Mouse (Mus musculus): ENCODE measurements around the gene Cyp46a1. TPM values are rescaled to one million over a fixed set of nuclear protein-coding genes. Genes with fewer than 3 reads are reported as not detected.

Gene Cyp46a1
- total RNA-seq, 4 experiments from 2014 or later, result 0.33 to 1.00 (median 0.66) TPM

- no peak for DNase-seq (ENCODE audit: low spot score)
Measured at GRCm38 (mm10) chr12:108311741-108312290, 22.4 kb upstream of the Cyp46a1 start.

- DNase-seq (ENCODE audit: low spot score), result no peak
Measured at GRCm38 (mm10) chr12:108312432-108312851, 21.7 kb upstream of the Cyp46a1 start.

DNA sequence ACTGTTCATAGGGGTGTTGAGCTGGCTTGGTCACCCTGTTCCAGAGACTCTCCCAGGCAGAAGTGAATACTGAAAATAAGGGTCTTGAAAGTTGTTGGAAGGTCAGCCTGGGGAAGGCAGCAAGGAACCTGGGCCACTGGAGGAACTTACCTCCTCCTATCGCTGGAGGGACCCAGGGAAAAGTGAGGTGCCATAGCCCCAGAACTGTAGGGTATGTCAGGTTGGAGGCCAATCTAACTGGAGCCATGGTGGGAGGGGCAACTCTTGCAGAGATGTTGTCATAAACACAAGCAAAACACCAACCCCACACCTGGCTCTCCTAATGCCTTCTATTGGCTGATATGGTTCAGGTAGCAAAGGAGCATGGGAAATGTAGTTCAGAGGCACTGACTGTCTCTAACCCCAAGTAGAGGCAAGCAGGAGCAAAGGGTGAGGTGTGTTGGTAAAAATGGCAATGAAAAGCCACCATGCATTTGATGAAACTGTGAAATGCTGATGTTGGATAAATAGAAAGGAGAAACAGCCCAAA lies 20.9 kb upstream of the Cyp46a1 start:
- DNase-seq (ENCODE audit: low spot score), result no peak

- DNase-seq (ENCODE audit: low spot score), result no peak
Measured at GRCm38 (mm10) chr12:108315818-108316217, 18.4 kb upstream of the Cyp46a1 start.

DNA sequence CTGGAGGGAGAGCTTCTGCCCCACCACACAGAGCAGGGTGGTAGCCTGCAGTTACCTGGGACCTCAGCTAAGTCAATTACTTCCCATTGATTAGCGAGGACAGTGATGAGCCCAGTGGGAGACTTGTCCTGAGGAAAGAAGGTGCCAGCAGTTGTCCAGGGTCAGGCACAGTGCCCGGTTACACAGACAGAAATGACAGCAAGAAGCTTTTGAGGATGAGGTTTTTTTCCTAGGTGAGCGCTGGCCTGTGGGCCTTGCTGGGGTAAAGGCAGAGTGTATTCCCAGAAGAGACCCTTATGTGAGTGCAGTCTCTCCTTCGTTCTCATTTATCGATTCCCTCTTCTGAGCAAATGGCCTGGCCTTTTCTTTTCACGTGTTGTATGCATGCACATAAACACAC lies 17.5 kb upstream of the Cyp46a1 start:
- no peak for DNase-seq (ENCODE audit: low spot score)

GRCm38 (mm10) chr12:108317201-108317738 lies 16.9 kb upstream of the Cyp46a1 start:
- no peak for DNase-seq (ENCODE audit: low spot score)

DNA sequence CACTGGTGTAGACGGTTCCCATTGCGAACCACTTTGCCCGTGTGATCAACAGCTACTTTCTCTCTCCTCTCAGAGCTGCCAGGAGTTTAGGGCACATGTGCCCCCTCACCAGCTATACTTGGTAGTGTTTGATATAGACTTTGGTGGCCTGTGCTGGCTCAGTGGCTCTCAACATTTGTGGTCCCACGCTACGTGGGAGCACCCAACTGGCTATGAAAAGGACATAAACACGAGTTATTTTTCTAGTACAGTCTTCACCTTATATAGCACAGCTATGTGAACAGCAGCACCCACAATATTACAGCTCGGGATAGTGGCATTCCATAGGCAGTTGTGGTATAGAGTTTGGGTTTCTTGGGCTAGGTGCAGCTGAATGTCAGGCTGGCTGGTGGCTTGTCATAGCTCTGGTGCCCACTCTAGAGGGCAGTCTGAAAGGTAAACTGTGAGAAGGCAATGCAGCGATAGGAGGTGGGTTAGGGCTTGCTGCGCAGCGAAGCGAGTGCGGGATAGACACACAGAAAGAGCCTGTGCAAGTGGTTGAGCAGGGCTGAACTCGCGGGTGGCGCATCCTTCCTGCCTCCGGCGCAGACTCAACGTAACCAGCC lies 16.3 kb upstream of the Cyp46a1 start:
- no peak for DNase-seq (ENCODE audit: low spot score)

DNA sequence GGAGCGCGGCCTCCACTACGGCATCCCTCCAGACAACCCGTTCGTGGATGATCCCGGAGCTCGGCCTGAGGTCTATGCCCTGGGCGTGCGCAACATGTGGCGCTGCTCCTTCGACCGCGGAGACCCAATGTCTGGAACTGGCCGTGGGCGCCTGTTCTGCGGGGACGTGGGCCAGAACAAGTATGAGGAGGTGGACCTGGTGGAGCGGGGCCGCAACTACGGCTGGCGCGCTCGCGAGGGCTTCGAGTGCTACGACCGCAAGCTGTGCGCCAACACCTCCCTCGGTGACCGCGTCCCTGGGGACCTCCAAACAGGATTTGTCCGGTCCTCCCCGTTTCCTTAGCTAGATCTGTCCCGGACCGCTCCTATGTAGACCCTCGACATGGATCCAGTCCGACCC lies 15.7 kb upstream of the Cyp46a1 start:
- no peak for DNase-seq (ENCODE audit: low spot score)

GRCm38 (mm10) chr12:108320096-108320495 lies 14.1 kb upstream of the Cyp46a1 start:
- no peak for DNase-seq (ENCODE audit: low spot score)

GRCm38 (mm10) chr12:108326401-108326800 lies 7.8 kb upstream of the Cyp46a1 start:
- DNase-seq (ENCODE audit: low spot score), result no peak

DNA sequence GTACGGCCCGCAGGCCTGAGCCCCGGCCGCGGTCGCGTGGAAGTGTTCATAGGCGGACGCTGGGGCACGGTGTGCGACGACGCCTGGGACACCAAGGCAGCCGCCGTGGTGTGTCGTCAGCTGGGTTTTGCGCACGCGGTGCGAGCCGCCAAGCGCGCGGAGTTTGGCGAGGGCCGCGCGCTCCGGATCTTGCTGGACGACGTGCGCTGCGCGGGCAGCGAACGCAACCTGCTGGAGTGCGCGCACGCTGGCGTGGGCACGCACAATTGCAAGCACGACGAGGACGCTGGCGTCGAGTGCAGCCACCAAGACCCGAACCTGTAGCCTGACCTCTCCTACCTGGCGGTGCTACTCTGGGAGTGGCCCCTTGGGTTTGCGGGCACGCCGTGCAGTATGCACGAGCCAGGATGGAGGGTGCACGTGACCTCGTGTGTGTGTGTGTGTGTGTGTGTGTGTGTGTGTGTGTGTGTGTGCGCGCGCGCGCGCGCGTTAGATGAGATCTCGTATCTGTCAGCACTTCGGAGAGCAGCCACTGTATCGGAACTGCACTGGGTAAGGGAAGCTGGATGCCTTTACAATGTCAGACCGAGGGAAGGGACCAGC lies 6.2 kb upstream of the Cyp46a1 start:
- DNase-seq (ENCODE audit: low spot score), result no peak

- peak; percentile 88 for DNase-seq (ENCODE audit: low spot score)
Measured at GRCm38 (mm10) chr12:108333056-108333455, 1.1 kb upstream of the Cyp46a1 start.

DNA sequence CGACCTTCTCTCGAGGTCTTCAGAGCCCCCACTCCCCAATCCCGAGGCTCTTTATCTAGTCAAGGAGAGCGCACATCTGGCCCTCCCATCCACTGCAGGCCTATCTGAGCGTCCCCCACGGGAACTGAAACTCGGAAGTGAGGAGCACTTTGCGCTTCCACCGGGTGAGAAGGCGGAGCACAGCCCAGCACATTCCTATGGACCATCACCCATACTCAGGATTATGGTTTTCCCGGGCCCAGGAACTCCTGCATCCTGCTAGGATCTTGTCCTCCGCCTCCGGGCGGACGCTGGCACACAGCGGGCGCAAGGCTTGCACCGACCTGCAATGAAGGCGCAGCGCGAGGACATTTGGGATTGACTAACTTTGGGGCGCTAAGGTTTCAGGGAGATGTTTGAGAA lies 699 bp upstream of the Cyp46a1 start:
- DNase-seq (ENCODE audit: low spot score), result peak; percentile 62

DNA sequence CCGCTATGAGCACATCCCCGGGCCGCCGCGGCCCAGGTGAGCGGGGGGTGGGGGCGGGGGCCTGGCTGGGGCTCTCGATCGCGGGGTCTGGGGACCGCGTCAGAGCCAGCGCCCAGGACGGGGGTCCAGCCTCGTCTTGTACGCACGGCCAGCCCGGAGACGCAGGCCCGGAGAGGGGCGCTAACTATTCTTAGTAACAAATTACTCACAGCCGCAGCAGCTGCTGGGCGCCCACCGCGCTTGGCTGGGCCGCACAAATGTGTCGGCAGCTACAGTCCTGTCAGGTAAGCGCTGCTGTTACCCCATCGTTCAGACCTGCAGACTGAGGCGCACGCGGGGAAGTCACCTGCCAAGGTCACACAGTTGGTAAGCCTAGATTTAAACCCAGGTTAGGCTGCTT lies 348 bp downstream of the Cyp46a1 start:
- DNase-seq (ENCODE audit: low spot score), result no peak

GRCm38 (mm10) chr12:108338572-108339190 lies 4.5 kb downstream of the Cyp46a1 start:
- no peak for DNase-seq (ENCODE audit: low spot score)

GRCm38 (mm10) chr12:108348151-108348550 lies 14.0 kb downstream of the Cyp46a1 start:
- DNase-seq (ENCODE audit: low spot score), result no peak

DNA sequence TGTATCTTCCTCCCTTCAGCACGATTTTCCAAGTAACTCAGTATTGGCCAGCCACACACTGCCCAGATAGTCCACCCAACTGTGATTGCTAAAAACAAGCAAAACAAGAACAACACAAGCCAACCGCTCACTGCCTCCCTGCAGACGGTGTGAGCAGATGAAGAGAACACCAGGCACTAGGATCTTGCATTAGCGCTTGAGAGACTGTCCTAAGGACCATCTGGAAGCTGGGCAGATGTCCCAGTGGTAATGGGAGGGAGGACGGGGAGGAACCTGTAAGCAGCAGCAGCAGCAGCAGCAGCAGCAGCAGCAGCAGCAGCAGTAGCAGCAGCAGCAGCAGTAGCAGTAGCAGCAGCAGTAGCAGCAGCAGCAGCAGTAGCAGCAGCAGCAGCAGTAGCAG lies 14.8 kb downstream of the Cyp46a1 start:
- no peak for DNase-seq (ENCODE audit: low spot score)

- DNase-seq (ENCODE audit: low spot score), result no peak
Measured at GRCm38 (mm10) chr12:108350931-108351330, 16.8 kb downstream of the Cyp46a1 start.

- no peak for DNase-seq (ENCODE audit: low spot score)
Measured at GRCm38 (mm10) chr12:108352371-108353136, 18.4 kb downstream of the Cyp46a1 start.

- DNase-seq (ENCODE audit: low spot score), result no peak
Measured at GRCm38 (mm10) chr12:108354284-108354683, 20.1 kb downstream of the Cyp46a1 start.

DNA sequence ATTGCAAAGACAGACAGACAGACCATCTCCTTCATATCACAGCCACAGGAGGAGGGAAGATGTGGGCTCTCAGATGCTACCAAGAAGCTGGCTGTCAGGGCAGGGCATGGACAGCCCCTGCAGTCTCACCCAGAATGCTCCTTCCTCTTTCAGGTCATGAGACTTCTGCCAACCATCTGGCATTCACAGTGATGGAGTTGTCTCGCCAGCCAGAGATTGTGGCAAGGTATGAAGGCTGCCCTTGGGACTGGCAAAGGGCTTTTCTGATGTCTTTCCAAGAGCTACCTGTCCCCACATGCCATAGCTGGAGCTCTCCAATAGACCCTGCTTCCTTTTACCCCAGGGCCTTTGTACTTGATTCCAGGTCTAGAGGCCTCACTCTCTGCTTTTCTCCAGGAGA lies 21.1 kb downstream of the Cyp46a1 start:
- DNase-seq (ENCODE audit: low spot score), result no peak

GRCm38 (mm10) chr12:108355986-108356385 lies 21.8 kb downstream of the Cyp46a1 start:
- no peak for DNase-seq (ENCODE audit: low spot score)
